9 mouse cellular contexts compared by ENCODE assay signal in the genomic region with DNA sequence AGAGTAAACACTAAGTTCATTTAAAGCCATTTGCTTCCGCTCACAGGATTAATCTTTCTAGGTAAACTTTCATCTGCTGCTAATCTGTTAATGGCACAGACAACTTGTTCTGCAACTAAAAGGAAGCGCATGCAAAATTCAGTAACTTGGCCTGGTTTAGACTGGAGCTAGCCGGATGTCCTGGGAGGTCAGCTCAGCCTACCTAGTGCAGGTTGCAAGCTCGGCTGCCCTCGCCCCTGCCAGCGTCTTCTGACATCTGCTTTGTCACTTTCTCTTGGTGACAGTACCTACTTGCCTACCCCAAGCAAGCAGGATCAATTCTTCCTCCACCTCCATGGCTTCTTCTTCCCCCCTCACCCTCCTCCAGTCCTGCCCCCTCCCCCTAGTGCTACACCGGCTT.
DNase-seq lines count a peak whose midpoint lies in the region; ATAC-seq and TF ChIP-seq lines count a peak whose summit lies in the region.
"Had no signal": no experiment of that assay in that cellular context is flagged by ENCODE, and none has a peak within 500 bp of the region (broad histone marks: within the 10 kb centered on the region; RNA-seq: fewer than 3 reads in every experiment).

No protein-coding gene starts in this region.

- peak overlapping the region; percentile 2; the same call in 1 of the 2 replicates for H3K27ac ChIP-seq in kidney, adult 2 months (ENCODE audit: insufficient read depth, low read depth, low read length)
- peak overlapping the region; percentile 90 for H3K27ac ChIP-seq in forebrain, embryonic 10.5 days
- H3K27ac ChIP-seq in intestine, embryonic 14.5 days (ENCODE audit: low read depth), result no peak overlapping the region
- H3K27ac ChIP-seq: limb, embryonic 15.5 days had no signal

- no peak for TF ChIP-seq POLR2A in kidney, adult 2 months (IDR thresholded peaks at IDR 0.05; ENCODE audit: low read depth, low read length)

- H3K4me3 ChIP-seq in kidney, adult 2 months (ENCODE audit: insufficient read depth, low read depth, low read length), result no peak overlapping the region
- H3K4me3 ChIP-seq in forebrain, embryonic 10.5 days, result peak overlapping the region; percentile 47
- no peak overlapping the region for H3K4me3 ChIP-seq in intestine, embryonic 14.5 days (ENCODE audit: low read depth, low read length)
- H3K4me3 ChIP-seq: limb, embryonic 15.5 days had no signal

- H3K36me3 ChIP-seq in kidney, adult 2 months (ENCODE audit: control insufficient read depth, insufficient read depth, low read length), result no peaks in the 10 kb centered on the region
- H3K36me3 ChIP-seq in forebrain, embryonic 10.5 days (replicated peaks), result peaks cover 3% of the 10 kb centered on the region; the same call in 1 of the 2 replicates
- H3K36me3 ChIP-seq in intestine, embryonic 14.5 days (ENCODE audit: control insufficient read depth, insufficient read depth, low read length), result no peaks in the 10 kb centered on the region
- H3K36me3 ChIP-seq: limb, embryonic 15.5 days had no signal

- H3K4me1 ChIP-seq in kidney, adult 2 months (ENCODE audit: control insufficient read depth, insufficient read depth, low read length), result peaks cover 6% of the 10 kb centered on the region; the same call in 1 of the 2 replicates
- peaks cover 81% of the 10 kb centered on the region for H3K4me1 ChIP-seq in forebrain, embryonic 10.5 days
- H3K4me1 ChIP-seq in intestine, embryonic 14.5 days (replicated peaks; ENCODE audit: control insufficient read depth, insufficient read depth, low read length), result no peaks in the 10 kb centered on the region
- H3K4me1 ChIP-seq: limb, embryonic 15.5 days had no signal

- H3K9me3 ChIP-seq in forebrain, embryonic 10.5 days, result no peaks in the 10 kb centered on the region
- no peaks in the 10 kb centered on the region for H3K9me3 ChIP-seq in intestine, embryonic 14.5 days (ENCODE audit: control insufficient read depth, low read length)
- H3K9me3 ChIP-seq: limb, embryonic 15.5 days had no signal

- H3K27me3 ChIP-seq in kidney, adult 2 months (replicated peaks; ENCODE audit: control insufficient read depth, insufficient read depth, low read length), result no peaks in the 10 kb centered on the region
- H3K27me3 ChIP-seq in forebrain, embryonic 10.5 days (ENCODE audit: poor library complexity, severe bottlenecking), result no peaks in the 10 kb centered on the region
- H3K27me3 ChIP-seq in intestine, embryonic 14.5 days (replicated peaks; ENCODE audit: control insufficient read depth, insufficient read depth, low read length), result no peaks in the 10 kb centered on the region
- H3K27me3 ChIP-seq: limb, embryonic 15.5 days had no signal

- TF ChIP-seq CTCF in kidney, adult 2 months (conservative IDR thresholded peaks at IDR 0.05; ENCODE audit: insufficient read depth, insufficient read length, low read depth, low read length), result no peak

- no peak overlapping the region for H3K4me2 ChIP-seq in intestine, embryonic 14.5 days (ENCODE audit: low read length)
- H3K4me2 ChIP-seq: limb, embryonic 15.5 days had no signal

- ATAC-seq in intestine, embryonic 14.5 days (replicated peaks; ENCODE audit: low FRiP score, low TSS enrichment, low read depth), result 0 out of 2 replicates have a peak, but pooled peaks have one; percentile 3
- no peak for ATAC-seq in monocyte, adult 5-6 weeks (replicated peaks; ENCODE audit: insufficient number of reproducible peaks, low FRiP score, low TSS enrichment, poor library complexity, severe bottlenecking)
- no peak for ATAC-seq in megakaryocyte, adult 5-6 weeks (ENCODE audit: poor library complexity, severe bottlenecking)

- WGBS in kidney, adult 2 months, result 44% methylated on average over 7 of the region's 7 CpGs
- WGBS in forebrain, embryonic 10.5 days, result 25% methylated on average over 7 of the region's 7 CpGs
- 56% methylated on average over 7 of the region's 7 CpGs for WGBS in intestine, embryonic 14.5 days

- H3K9ac ChIP-seq in intestine, embryonic 14.5 days (ENCODE audit: low read length), result no peak overlapping the region
- H3K9ac ChIP-seq: limb, embryonic 15.5 days had no signal

- DNase-seq in kidney, adult 2 months, result peak; percentile 38
- DNase-seq in kidney, postnatal 10 days, result no peak
- DNase-seq in forebrain, embryonic 10.5 days (ENCODE audit: extremely low spot score, low spot score), result no peak
- no peak for DNase-seq in intestine, embryonic 14.5 days (ENCODE audit: low spot score)
- DNase-seq in naive thymus-derived CD4-positive, alpha-beta T cell, adult 2 months (ENCODE audit: low read depth), result peak; percentile 13
- no peak for DNase-seq in ovary, postnatal 36 days (ENCODE audit: low spot score)

Comparison
In these comparisons a context has a peak if more than half of its experiments do, and no peak if none do; other contexts are left out.
1. DNase-seq: peak in kidney, adult 2 months (single experiment) and naive thymus-derived CD4-positive, alpha-beta T cell, adult 2 months (single experiment); none in kidney, postnatal 10 days (single experiment), forebrain, embryonic 10.5 days (single experiment), intestine, embryonic 14.5 days (single experiment) and ovary, postnatal 36 days (single experiment).